Mouse (Mus musculus) CH12F3 (cell line): Measurements from ENCODE around the gene Ceacam18.
"Not testable (repeated sequence)": the region's sequence is repeated elsewhere in the genome, so short reads cannot be mapped to it uniquely, and the experiment has no call there.

Source experiments
- in situ Hi-C: fragments of 300-500 bp; cut with MboI; formaldehyde crosslinking; loops from 2 replicates; pipeline ENCODE4 v1.14.3; 2020; ENCODE audit warnings: low sequenced_read_pairs

Ceacam18 gene

DNA sequence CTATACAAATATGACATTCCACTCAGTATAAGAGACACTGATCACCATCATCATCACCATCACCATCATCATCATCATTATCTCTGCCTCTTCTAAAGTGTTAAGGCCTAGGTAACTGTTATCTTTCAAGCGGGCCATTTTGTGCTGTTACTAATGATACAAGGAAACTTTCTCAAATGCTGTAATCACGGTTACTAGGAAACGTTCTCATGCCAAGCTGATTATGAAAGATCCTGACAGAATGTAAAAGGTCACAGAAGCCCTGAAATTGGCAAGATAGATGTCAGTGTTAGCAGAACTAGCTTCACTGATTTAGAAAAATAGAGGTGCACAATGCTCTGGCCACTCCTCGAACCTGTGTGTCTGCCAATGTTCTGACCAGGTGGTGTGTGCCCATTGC, 32.7 kb downstream of the Ceacam18 start:
- in situ Hi-C loops, result not testable (repeated sequence)

DNA sequence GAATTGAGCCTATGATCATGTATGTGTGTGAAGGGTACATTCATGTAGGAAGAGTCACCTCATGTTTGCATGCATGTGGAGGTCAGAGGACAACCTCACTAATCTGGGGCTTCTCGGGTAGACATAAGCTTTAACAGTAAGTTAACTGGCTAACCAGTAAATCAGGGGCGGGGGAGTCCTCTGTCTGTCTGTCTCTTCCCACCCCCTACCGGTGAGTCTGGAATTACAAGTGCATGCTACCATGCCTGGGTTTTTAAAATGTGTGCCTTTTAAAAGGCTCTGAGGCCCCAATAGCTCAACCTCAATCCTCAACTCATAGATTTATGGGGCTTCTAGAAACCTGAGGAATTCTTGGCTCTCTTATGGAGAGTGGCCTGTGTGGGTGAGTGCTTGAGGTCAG, 34.1 kb downstream of the Ceacam18 start:
- in situ Hi-C loops, result no loop called here

DNA sequence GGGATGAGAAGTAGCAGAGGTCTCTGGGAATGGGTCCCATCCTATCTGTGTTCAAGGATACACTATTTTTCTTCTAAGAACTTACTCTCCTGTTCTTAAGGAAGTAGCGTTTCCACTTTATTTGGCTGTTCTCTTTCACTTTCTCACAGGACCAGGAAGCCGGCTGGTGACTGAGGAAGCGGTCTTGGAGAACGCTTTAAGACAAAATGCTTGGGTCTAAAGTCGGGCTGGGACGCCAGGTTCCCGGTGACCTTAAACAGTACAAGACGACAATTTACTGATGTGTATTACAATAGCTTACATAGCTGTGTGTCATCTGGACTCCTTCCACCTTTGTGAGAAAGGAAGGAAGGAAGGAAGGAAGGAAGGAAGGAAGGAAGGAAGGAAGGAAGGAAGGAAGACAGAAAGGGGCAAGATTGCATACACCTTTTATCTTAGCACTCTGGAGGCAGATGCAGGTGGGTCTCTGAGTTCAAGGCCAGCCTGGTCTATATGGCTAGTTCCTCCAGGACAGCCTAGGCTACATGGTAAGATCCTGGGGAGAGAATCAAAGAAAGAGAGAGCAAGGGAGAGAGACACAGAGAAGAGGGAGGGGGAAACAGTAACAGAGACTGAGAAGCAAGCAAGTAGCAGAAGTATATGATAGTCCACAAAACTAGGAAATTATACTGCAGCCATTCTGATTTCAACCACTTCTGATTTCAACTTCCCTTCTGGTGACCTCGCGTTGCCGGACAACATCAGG, 36.7 kb downstream of the Ceacam18 start:
- in situ Hi-C loops, result no loop called here

DNA sequence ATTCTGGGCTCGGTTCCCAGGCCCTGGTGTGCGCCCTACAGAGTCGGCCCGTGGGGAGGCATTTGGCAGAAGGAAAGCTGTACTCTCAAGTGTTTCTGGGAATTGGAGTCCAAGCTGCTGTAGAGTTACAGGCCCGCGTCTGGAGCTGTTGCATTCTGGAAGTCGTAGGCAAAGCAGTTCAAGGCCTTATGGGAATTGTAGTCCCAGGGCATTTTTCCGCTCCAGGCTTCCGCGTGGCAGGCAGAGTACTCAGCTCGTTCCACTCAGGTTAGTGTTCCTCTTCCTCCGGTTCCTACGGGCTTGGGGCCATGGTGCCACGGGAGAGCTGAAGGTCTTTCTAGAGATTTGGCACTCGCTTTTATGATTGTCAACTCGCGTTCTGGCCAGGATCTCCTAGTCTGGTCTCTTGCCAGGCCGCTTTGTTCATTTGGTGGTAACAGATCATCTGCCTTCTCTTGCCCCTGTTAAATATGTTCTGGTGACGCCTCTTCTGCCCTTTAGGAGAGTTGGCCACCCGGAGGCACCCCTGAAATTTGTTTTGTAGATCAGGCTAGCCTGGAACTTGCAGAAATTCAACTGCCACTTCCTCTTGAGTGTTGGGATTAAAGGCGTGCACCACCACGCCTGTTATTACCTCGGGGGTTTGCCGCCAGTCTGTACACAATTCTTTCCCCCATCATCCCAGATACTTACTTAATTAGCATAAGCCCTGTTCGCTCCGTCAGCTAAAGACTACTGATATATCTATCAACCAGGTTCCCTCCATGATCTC, 37.5 kb downstream of the Ceacam18 start, which contains the start of gene Ctu1:
Ctu1 (plus strand) TSS at position 208 of the 772 bp plus-strand sequence.
- in situ Hi-C loops, result no loop called here

GRCm38 (mm10) chr7:43672581-43673260, 38.2 kb downstream of the Ceacam18 start:
- in situ Hi-C loops, result no loop called here

DNA sequence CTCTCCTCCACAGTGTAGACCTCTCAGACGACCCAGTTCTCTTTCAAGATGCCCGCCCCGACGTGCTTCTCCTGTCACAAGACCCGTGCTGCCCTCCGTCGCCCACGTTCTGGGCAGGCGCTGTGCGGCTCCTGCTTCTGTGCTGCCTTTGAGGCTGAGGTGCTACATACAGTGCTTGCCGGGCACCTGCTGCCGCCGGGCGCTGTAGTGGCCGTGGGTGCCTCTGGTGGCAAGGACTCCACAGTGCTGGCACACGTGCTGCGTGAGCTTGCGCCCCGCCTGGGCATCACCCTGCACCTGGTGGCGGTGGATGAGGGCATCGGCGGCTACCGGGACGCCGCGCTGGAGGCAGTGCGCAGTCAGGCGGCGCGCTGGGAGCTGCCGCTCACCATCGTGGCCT, 40.6 kb downstream of the Ceacam18 start:
- in situ Hi-C loops, result no loop called here

DNA sequence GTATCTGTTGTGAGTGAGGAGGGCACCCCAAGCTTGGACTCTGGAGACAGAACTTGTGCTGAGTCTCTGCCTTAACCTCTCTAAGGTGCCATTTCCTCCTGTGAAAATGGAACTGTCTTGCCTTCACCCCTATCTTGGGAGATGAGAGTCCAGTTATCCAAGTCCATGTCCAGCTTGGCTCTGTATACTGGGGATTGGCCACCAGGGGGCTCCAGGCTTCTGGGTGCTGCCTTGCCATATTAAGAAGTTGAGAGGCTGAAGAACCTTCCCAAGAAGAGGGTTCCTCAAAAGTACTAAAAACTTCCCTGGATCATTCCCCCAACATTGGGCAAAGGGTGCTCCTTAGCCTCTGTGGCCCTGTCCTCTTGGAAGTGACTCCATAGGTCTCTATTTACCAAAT, 44.0 kb downstream of the Ceacam18 start:
- in situ Hi-C loops, result no loop called here

GRCm38 (mm10) chr7:43680960-43681359, 46.5 kb downstream of the Ceacam18 start:
- in situ Hi-C loops, result no loop called here

DNA sequence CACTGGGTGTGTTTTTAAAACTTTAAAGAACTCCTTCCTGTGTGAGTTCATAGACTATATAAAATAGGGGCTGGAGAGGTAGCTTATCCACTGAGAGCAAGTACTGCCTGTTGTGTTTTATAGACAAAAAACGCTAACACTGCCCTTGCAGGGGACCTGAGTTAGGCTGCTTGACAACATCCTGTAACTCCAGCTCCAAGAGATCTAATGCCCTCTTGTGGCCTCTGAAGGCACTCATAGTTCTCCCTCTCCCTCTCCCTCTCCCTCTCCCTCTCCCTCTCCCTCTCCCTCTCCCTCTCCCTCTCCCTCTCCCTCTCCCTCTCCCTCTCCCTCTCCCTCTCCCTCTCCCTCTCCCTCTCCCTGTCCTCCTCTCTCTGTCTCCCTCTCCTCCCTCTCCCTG, 48.0 kb downstream of the Ceacam18 start:
- in situ Hi-C loops, result not testable (repeated sequence)

GRCm38 (mm10) chr7:43685088-43685487, 50.6 kb downstream of the Ceacam18 start:
- in situ Hi-C loops, result no loop called here

DNA sequence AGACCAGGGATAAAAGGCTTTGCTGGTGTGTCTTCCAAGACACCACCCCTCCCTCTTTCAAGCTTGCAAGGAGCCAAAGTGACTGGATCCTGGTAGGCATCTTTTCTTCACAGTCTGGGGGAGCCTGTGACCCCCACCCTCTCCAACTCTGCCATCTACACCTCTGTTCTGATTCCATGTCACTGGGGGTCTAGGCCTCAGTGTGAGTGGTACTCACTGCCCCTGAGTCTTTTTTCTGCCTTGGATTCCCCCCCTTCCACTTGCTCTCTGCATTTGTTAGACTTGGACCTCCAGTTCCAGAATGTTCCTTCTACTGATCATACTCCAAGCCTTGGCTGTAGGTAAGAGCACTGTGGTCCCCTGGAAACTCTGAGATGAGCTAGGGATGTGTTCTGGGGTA, 55.6 kb downstream of the Ceacam18 start, which contains the start of gene Klk14:
Klk14 (plus strand) TSS at position 301 of the 400 bp plus-strand sequence.
- in situ Hi-C loops, result no loop called here
